Mouse (Mus musculus) testis, adult 2 months (tissue): ENCODE results near the gene Cd37.
A peak's percentile ranks its signal among the peaks of the same experiment; 100 is the strongest.

Experiments used
- CTCF ChIP-seq: fragments of 200-500 bp; IDR thresholded peaks from 2 replicates; pipeline ENCODE4 v1.5.1; 2012; ENCODE audit warnings: low read depth, mild to moderate bottlenecking, inconsistent platforms, low read length, moderate library complexity; ENCODE audit not compliant: control insufficient read depth, insufficient read depth, insufficient replicate concordance
- POLR2A ChIP-seq: fragments of 200-500 bp; IDR thresholded peaks from 2 replicates; pipeline ENCODE4 v1.6.1; 2012; ENCODE audit warnings: low read depth, mild to moderate bottlenecking, inconsistent platforms, low read length, moderate library complexity; ENCODE audit not compliant: control insufficient read depth

- TF ChIP-seq POLR2A (peak; percentile 23), CTCF (no peak)
Observed at GRCm38 (mm10) chr7:45240633-45241388, 1.9 kb upstream of the Cd37 start, which contains the start of gene Slc6a16.
